Mouse (Mus musculus) kidney, postnatal 0 days (tissue): Measurements from ENCODE around the gene Fbxl17. TPM values are rescaled to one million over a fixed set of nuclear protein-coding genes. Genes with fewer than 3 reads are reported as not detected.

Experiments used
- ATAC-seq: fragments of 200-750 bp; cut with Nextera tagmentation; replicated peaks from 2 replicates; pipeline ENCODE4 v1.8.0; 2017; ENCODE audit warnings: low read depth, moderate number of reproducible peaks, moderate TSS enrichment, moderate library complexity; ENCODE audit not compliant: low FRiP score
- DNase-seq: peaks from one replicate; pipeline ENCODE4 v3.0.0-alpha.2; 2016; ENCODE audit warnings: low spot score
- H3K27ac ChIP-seq: fragments of 300-500 bp; sonication (generic); 2 replicates; pipeline ENCODE4 v1.5.1; 2014; ENCODE audit warnings: mild to moderate bottlenecking
- H3K27me3 ChIP-seq: fragments of 300-500 bp; sonication (generic); 2 replicates; pipeline ENCODE4 v1.6.1; 2014; ENCODE audit warnings: low read length, mixed read lengths; ENCODE audit not compliant: insufficient read depth
- H3K36me3 ChIP-seq: fragments of 300-500 bp; sonication (generic); 2 replicates; pipeline ENCODE4 v1.6.1; 2014; ENCODE audit warnings: low read length, mixed read lengths; ENCODE audit not compliant: insufficient read depth
- H3K4me1 ChIP-seq: fragments of 300-500 bp; sonication (generic); replicated peaks from 2 replicates; pipeline ENCODE4 v1.6.1; 2014; ENCODE audit warnings: antibody characterized with exemption, low read length, mixed read lengths; ENCODE audit not compliant: insufficient read depth
- H3K4me2 ChIP-seq: fragments of 300-500 bp; sonication (generic); 2 replicates; pipeline ENCODE4 v1.6.1; 2014; ENCODE audit warnings: mild to moderate bottlenecking, low read length, moderate library complexity, mixed read lengths
- H3K4me3 ChIP-seq: fragments of 300-500 bp; sonication (generic); replicated peaks from 2 replicates; pipeline ENCODE4 v1.5.1; 2014; ENCODE audit warnings: low read depth, low read length
- H3K9ac ChIP-seq: fragments of 300-500 bp; sonication (generic); 2 replicates; pipeline ENCODE4 v1.6.1; 2014; ENCODE audit warnings: low read depth, low read length
- H3K9me3 ChIP-seq: fragments of 300-500 bp; sonication (generic); replicated peaks from 2 replicates; pipeline ENCODE4 v1.6.1; 2016; ENCODE audit warnings: low read length, inconsistent platforms, mixed read lengths
- CTCF ChIP-seq: IDR thresholded peaks from 2 replicates; pipeline ENCODE4 v1.5.1; 2016; ENCODE audit warnings: antibody characterized with exemption, low read depth, mild to moderate bottlenecking, moderate library complexity
- WGBS: fragments of 180-500 bp; shearing (Covaris S2); extraction: QIAGEN DNeasy Blood & Tissue Kit; methylation state at CpG from one replicate; pipeline ENCODE4 v1.1.7; 2014; 5-methylcytosine and 5-hydroxymethylcytosine counted together
- polyA plus RNA-seq: library from polyadenylated mRNA; unstranded; fragments of >200 nt; fragmentation: Nextera tagmentation; extraction: Ambion mirVana; gene quantifications from 2 replicates; pipeline ENCODE4 v1.2.1, GENCODE M21; 2015

Gene Fbxl17
- polyA plus RNA-seq, 1 experiment from 2014 or later: 9.0 TPM

GRCm38 (mm10) chr17:63301822-63302393, 197.9 kb downstream of the Fbxl17 start:
- no peaks in the 10 kb centered on the region for H3K4me1 ChIP-seq
- no peak overlapping the region for H3K4me3 ChIP-seq
- H3K9ac ChIP-seq: no peak overlapping the region
- H3K9me3 ChIP-seq: no peaks in the 10 kb centered on the region
- H3K36me3 ChIP-seq: no peaks in the 10 kb centered on the region
- TF ChIP-seq CTCF: no peak
- no peak overlapping the region for H3K27ac ChIP-seq
- DNase-seq: no peak
- WGBS: 81% methylated on average over 12 of the region's 12 CpGs
- H3K4me2 ChIP-seq: no peak overlapping the region
- ATAC-seq: no peak
- no peaks in the 10 kb centered on the region for H3K27me3 ChIP-seq

- DNase-seq (no peak), ATAC-seq (no peak)
- Histone ChIP-seq H3K27ac (no peak overlapping the region), H3K4me1 (no peaks in the 10 kb centered on the region), H3K36me3 (no peaks in the 10 kb centered on the region), H3K4me2 (no peak overlapping the region), H3K27me3 (no peaks in the 10 kb centered on the region), H3K9ac (no peak overlapping the region), H3K9me3 (no peaks in the 10 kb centered on the region), H3K4me3 (no peak overlapping the region)
- TF ChIP-seq CTCF: no peak
- 63% methylated on average over 2 of the region's 2 CpGs for WGBS
Measured at GRCm38 (mm10) chr17:63295471-63295870, 204.3 kb downstream of the Fbxl17 start.

- Histone ChIP-seq H3K27ac (no peak overlapping the region), H3K36me3 (no peaks in the 10 kb centered on the region), H3K4me1 (no peaks in the 10 kb centered on the region), H3K9ac (no peak overlapping the region), H3K27me3 (no peaks in the 10 kb centered on the region), H3K9me3 (no peaks in the 10 kb centered on the region), H3K4me2 (no peak overlapping the region), H3K4me3 (no peak overlapping the region)
- DNase-seq (no peak), ATAC-seq (no peak)
- 56% methylated on average over 3 of the region's 3 CpGs for WGBS
- TF ChIP-seq CTCF: no peak
Measured at GRCm38 (mm10) chr17:63294961-63295360, 204.9 kb downstream of the Fbxl17 start.

- DNase-seq (no peak), ATAC-seq (no peak)
- H3K4me2 ChIP-seq: no peak overlapping the region
- no peaks in the 10 kb centered on the region for H3K27me3 ChIP-seq
- H3K27ac ChIP-seq: no peak overlapping the region
- H3K36me3 ChIP-seq: no peaks in the 10 kb centered on the region
- no peak overlapping the region for H3K9ac ChIP-seq
- no peak overlapping the region for H3K4me3 ChIP-seq
- TF ChIP-seq CTCF: no peak
- no peaks in the 10 kb centered on the region for H3K9me3 ChIP-seq
- no peaks in the 10 kb centered on the region for H3K4me1 ChIP-seq
- WGBS: 89% methylated on average over 3 of the region's 3 CpGs
Measured at GRCm38 (mm10) chr17:63293979-63294378, 205.8 kb downstream of the Fbxl17 start.

GRCm38 (mm10) chr17:63289317-63289913, 210.4 kb downstream of the Fbxl17 start:
- Histone ChIP-seq H3K4me3 (no peak overlapping the region), H3K4me1 (no peaks in the 10 kb centered on the region), H3K27me3 (no peaks in the 10 kb centered on the region), H3K9me3 (no peaks in the 10 kb centered on the region), H3K9ac (no peak overlapping the region), H3K4me2 (no peak overlapping the region), H3K36me3 (no peaks in the 10 kb centered on the region), H3K27ac (no peak overlapping the region)
- ATAC-seq (no peak), DNase-seq (peak; percentile 40)
- TF ChIP-seq CTCF: no peak
- WGBS: 62% methylated on average over 1 of the region's 1 CpGs

- ATAC-seq (no peak), DNase-seq (no peak)
- H3K27me3 ChIP-seq: no peaks in the 10 kb centered on the region
- no peak for TF ChIP-seq CTCF
- WGBS: 89% methylated on average over 4 of the region's 4 CpGs
- H3K27ac ChIP-seq: no peak overlapping the region
- no peak overlapping the region for H3K4me2 ChIP-seq
- H3K4me1 ChIP-seq: no peaks in the 10 kb centered on the region
- H3K36me3 ChIP-seq: no peaks in the 10 kb centered on the region
- no peak overlapping the region for H3K9ac ChIP-seq
- H3K9me3 ChIP-seq: no peaks in the 10 kb centered on the region
- H3K4me3 ChIP-seq: no peak overlapping the region
Measured at GRCm38 (mm10) chr17:63288850-63289249, 211.0 kb downstream of the Fbxl17 start.

- Histone ChIP-seq H3K4me3 (no peak overlapping the region), H3K27ac (no peak overlapping the region), H3K9me3 (no peaks in the 10 kb centered on the region), H3K9ac (no peak overlapping the region), H3K4me1 (no peaks in the 10 kb centered on the region), H3K27me3 (no peaks in the 10 kb centered on the region), H3K36me3 (no peaks in the 10 kb centered on the region), H3K4me2 (no peak overlapping the region)
- peak; percentile 42 for DNase-seq
- ATAC-seq: no peak
- TF ChIP-seq CTCF: 0 out of 2 replicates have a peak, but pooled peaks have one; percentile 19
- WGBS: 42% methylated on average over 2 of the region's 2 CpGs
Measured at GRCm38 (mm10) chr17:63287413-63287812, 212.4 kb downstream of the Fbxl17 start.
